Mouse (Mus musculus): ENCODE data around the gene Dhx15. TPM values are rescaled to one million over a fixed set of nuclear protein-coding genes. Genes with fewer than 3 reads are reported as not detected.

Dhx15 gene
- total RNA-seq, 4 experiments from 2014 or later, result 84.8 to 90.4 (median 87.5) TPM

- no peak for DNase-seq (ENCODE audit: low spot score in 2 of 2)
Measured at GRCm38 (mm10) chr5:52145684-52146083, 44.6 kb downstream of the Dhx15 start.

GRCm38 (mm10) chr5:52141936-52142335 lies 48.4 kb downstream of the Dhx15 start:
- DNase-seq (ENCODE audit: low spot score in 2 of 2), result no peak

GRCm38 (mm10) chr5:52138819-52139218 lies 51.5 kb downstream of the Dhx15 start:
- DNase-seq (ENCODE audit: low spot score in 2 of 2), result no peak

- no peak for DNase-seq (ENCODE audit: low spot score in 2 of 2)
Measured at GRCm38 (mm10) chr5:52138134-52138533, 52.2 kb downstream of the Dhx15 start.

- no peak for DNase-seq (ENCODE audit: low spot score in 2 of 2)
Measured at GRCm38 (mm10) chr5:52135460-52136141, 54.7 kb downstream of the Dhx15 start.

- DNase-seq (ENCODE audit: low spot score in 2 of 2), result no peak
Measured at GRCm38 (mm10) chr5:52132840-52133239, 57.5 kb downstream of the Dhx15 start.

- DNase-seq (ENCODE audit: low spot score in 2 of 2), result no peak
Measured at GRCm38 (mm10) chr5:52132092-52132491, 58.2 kb downstream of the Dhx15 start.

- no peak for DNase-seq (ENCODE audit: low spot score in 2 of 2)
Measured at GRCm38 (mm10) chr5:52131389-52131788, 58.9 kb downstream of the Dhx15 start.

- no peak for DNase-seq (ENCODE audit: low spot score in 2 of 2)
Measured at GRCm38 (mm10) chr5:52130496-52130895, 59.8 kb downstream of the Dhx15 start.

GRCm38 (mm10) chr5:52126263-52126662 lies 64.1 kb downstream of the Dhx15 start:
- DNase-seq (ENCODE audit: low spot score in 2 of 2), result no peak

GRCm38 (mm10) chr5:52125854-52126253 lies 64.5 kb downstream of the Dhx15 start:
- DNase-seq (ENCODE audit: low spot score in 2 of 2), result no peak

- no peak for DNase-seq (ENCODE audit: low spot score in 2 of 2)
Measured at GRCm38 (mm10) chr5:52122146-52122545, 68.2 kb downstream of the Dhx15 start.

GRCm38 (mm10) chr5:52119822-52120221 lies 70.5 kb downstream of the Dhx15 start:
- DNase-seq (ENCODE audit: low spot score in 2 of 2), result no peak

- DNase-seq (ENCODE audit: low spot score in 2 of 2), result no peak
Measured at GRCm38 (mm10) chr5:52119192-52119591, 71.1 kb downstream of the Dhx15 start.

- DNase-seq (ENCODE audit: low spot score in 2 of 2), result no peak
Measured at GRCm38 (mm10) chr5:52117829-52118228, 72.5 kb downstream of the Dhx15 start.

GRCm38 (mm10) chr5:52116404-52116803 lies 73.9 kb downstream of the Dhx15 start:
- peak; percentile 16 to 33 for DNase-seq (ENCODE audit: low spot score in 2 of 2)

- peak; percentile 58 to 89 for DNase-seq (ENCODE audit: low spot score in 2 of 2)
Measured at GRCm38 (mm10) chr5:52115821-52116317, 74.4 kb downstream of the Dhx15 start.

GRCm38 (mm10) chr5:52114751-52115451 lies 75.4 kb downstream of the Dhx15 start:
- DNase-seq (ENCODE audit: low spot score in 2 of 2), result peak; percentile 19 to 32

- peak; percentile 38 to 43 for DNase-seq (ENCODE audit: low spot score in 2 of 2)
Measured at GRCm38 (mm10) chr5:52113851-52114731, 76.2 kb downstream of the Dhx15 start.

GRCm38 (mm10) chr5:52112953-52113841 lies 77.1 kb downstream of the Dhx15 start:
- peak; percentile 40 to 44 for DNase-seq (ENCODE audit: low spot score in 2 of 2)
